Mouse (Mus musculus) B cell, adult 2 months (primary cell): ENCODE measurements around the gene Cplane1.
"Not testable (repeated sequence)": the region's sequence is repeated elsewhere in the genome, so short reads cannot be mapped to it uniquely, and the experiment has no call there.

Source experiments
- DNase-seq, 2 experiments: peaks; one replicate each; pipeline ENCODE4 v3.0.0; 2022

Gene Cplane1

GRCm38 (mm10) chr15:8168591-8169265, at the start of gene Cplane1:
Gene Cplane1 (plus strand): TSS chr15:8169106.
- DNase-seq: peak; percentile 95 to 97

- DNase-seq: no peak
Measured at GRCm38 (mm10) chr15:8129281-8129680, 39.6 kb upstream of the Cplane1 start.

GRCm38 (mm10) chr15:8131268-8131667, 37.6 kb upstream of the Cplane1 start:
- no peak for DNase-seq

- no peak for DNase-seq
Measured at GRCm38 (mm10) chr15:8131761-8132160, 37.1 kb upstream of the Cplane1 start.

GRCm38 (mm10) chr15:8135606-8136005, 33.3 kb upstream of the Cplane1 start:
- no peak for DNase-seq

- DNase-seq: no peak
Measured at GRCm38 (mm10) chr15:8161841-8162240, 7.1 kb upstream of the Cplane1 start.

GRCm38 (mm10) chr15:8169266-8169746, 400 bp downstream of the Cplane1 start:
- DNase-seq: no peak

GRCm38 (mm10) chr15:8189563-8189962, 20.7 kb downstream of the Cplane1 start:
- DNase-seq: no peak

- no peak for DNase-seq
Measured at GRCm38 (mm10) chr15:8190435-8190834, 21.5 kb downstream of the Cplane1 start.

GRCm38 (mm10) chr15:8200317-8200716, 31.4 kb downstream of the Cplane1 start:
- peak; percentile 6 to 13 for DNase-seq

GRCm38 (mm10) chr15:8208362-8208761, 39.5 kb downstream of the Cplane1 start:
- no peak for DNase-seq

- DNase-seq: no peak
Measured at GRCm38 (mm10) chr15:8214811-8215210, 45.9 kb downstream of the Cplane1 start.

- not testable (repeated sequence) for DNase-seq
Measured at GRCm38 (mm10) chr15:8234167-8234566, 65.3 kb downstream of the Cplane1 start.

GRCm38 (mm10) chr15:8265946-8266345, 97.0 kb downstream of the Cplane1 start:
- DNase-seq: no peak

GRCm38 (mm10) chr15:8267211-8267610, 98.3 kb downstream of the Cplane1 start:
- DNase-seq: no peak

- DNase-seq: no peak
Measured at GRCm38 (mm10) chr15:8268231-8268630, 99.3 kb downstream of the Cplane1 start.

GRCm38 (mm10) chr15:8271952-8272351, 103.0 kb downstream of the Cplane1 start:
- DNase-seq: no peak

- DNase-seq: not testable (repeated sequence)
Measured at GRCm38 (mm10) chr15:8277916-8278315, 109.0 kb downstream of the Cplane1 start.

- DNase-seq: peak; percentile 29 to 35
Measured at GRCm38 (mm10) chr15:8279320-8279779, 110.4 kb downstream of the Cplane1 start.

GRCm38 (mm10) chr15:8279929-8280610, 111.2 kb downstream of the Cplane1 start:
- peak; percentile 15 to 22 for DNase-seq

GRCm38 (mm10) chr15:8281701-8282100, 112.8 kb downstream of the Cplane1 start:
- DNase-seq: no peak

- no peak for DNase-seq
Measured at GRCm38 (mm10) chr15:8282155-8282554, 113.2 kb downstream of the Cplane1 start.

GRCm38 (mm10) chr15:8291251-8291650, 122.3 kb downstream of the Cplane1 start:
- DNase-seq: no peak

GRCm38 (mm10) chr15:8294150-8294549, 125.2 kb downstream of the Cplane1 start:
- DNase-seq: no peak
